Mouse (Mus musculus) mouse trophoblast stem cell (cell line): ENCODE results near the gene Myo7a.

ENCODE experiments used
- in situ Hi-C, 2 experiments: fragments of 300-500 bp; cut with MseI, MboI; formaldehyde crosslinking; loops; 2 replicates in 1 of 2; 3 replicates in 1 of 2; pipeline ENCODE4 v1.15.1; 2025

The Myo7a gene

DNA sequence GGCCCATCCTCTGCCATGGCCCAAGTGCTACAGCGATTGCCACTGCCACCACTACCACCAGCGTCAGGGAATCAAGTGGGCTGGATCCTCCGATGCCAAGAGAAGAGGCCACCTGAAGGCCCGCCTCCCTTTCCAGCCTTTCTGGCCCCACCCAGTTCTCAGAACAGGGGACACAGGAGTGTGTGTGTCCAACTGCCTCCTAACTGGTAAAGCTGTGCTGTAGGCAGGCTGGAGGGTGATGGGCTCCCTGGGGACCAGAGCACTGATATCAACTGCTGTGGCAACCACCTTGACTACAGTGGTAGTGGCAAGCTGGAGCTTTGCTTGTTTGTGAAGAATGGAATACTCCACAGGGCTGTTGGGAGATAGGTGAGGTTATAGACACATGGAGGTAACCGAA, 26.1 kb upstream of the Myo7a start, which contains the start of gene Omp:
TSS of gene Omp (minus strand) at position 101 of the 400 bp plus-strand sequence.
- in situ Hi-C loops = no loop called here

DNA sequence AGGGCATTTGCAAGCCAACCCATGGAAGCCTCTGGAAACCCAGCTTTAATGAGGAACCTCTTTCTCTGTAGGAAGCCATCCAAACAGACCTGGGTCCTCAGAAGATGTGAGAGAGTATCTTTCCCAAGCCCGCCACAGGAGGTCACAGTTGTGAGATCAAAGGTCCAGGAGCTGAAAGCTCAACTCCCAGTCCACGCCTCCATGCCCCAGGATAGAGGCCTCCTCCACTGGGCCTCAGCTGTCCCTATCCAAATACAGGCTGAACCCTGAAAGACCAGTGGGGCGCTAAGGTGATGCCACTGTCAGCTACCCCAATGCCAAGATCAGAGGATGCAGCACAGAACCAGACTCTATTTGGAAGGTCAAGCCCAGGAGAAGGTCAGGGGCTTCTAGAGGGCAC, 23.3 kb upstream of the Myo7a start:
- in situ Hi-C loops = no loop called here

DNA sequence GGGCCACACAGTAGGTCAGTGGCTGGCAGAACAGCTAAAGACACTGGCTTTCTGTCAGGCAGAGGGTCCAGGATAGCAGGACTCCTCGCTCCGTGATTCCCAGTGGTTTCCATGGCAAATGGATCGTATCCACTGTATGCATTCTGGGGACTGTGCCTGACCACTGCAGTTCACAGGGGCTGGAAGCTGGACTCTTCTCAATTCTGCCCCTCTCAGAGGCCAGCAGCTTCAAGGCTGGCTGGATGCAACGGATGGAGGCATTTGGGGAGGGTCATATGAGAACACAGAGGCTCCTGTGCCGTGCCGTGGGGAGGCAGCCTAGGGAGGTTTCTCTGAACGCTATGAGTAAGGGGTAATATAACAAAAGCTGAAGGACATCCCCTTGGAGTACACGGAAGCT, 22.9 kb upstream of the Myo7a start:
- in situ Hi-C loops = no loop called here

DNA sequence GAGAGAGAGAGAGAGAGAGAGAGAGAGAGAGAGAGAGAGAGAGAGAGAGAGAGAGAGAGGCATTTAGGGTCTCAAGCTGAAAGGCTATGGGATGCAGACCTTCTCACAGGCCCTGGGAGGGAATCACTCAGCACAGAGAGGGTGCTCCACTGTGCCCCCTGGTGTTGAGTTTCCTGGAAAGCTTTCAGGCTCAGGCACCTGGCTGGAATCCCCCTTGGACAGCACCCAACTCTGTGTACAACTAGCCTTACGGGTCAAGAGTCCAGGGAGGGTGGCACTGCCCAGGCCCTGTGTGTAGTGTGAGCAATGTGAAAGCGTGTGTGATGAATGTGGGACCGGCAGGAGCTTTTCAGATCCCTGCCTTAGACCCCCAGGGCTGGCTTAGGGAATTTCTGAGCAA, 21.9 kb upstream of the Myo7a start:
- in situ Hi-C loops = no loop called here

DNA sequence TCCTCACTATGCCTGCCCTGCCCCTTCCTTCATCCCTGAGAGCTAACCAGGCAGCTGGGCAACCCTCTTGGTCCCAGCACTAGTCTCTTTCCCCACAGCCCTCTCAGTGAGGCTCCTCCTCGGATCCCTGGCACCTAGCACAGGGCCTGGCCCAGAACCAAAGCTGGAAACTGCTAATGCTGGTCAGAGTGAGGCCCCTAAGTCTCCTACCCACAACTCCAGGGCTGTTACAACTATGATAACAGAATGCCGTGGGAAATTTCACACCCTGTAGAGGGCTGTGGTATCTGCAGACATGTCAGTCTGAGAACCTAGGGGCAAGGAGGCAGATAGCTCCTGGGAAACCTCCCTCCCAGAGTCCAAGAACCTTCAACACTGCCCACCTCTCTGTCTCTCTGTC, 21.3 kb upstream of the Myo7a start:
- in situ Hi-C loops = no loop called here

DNA sequence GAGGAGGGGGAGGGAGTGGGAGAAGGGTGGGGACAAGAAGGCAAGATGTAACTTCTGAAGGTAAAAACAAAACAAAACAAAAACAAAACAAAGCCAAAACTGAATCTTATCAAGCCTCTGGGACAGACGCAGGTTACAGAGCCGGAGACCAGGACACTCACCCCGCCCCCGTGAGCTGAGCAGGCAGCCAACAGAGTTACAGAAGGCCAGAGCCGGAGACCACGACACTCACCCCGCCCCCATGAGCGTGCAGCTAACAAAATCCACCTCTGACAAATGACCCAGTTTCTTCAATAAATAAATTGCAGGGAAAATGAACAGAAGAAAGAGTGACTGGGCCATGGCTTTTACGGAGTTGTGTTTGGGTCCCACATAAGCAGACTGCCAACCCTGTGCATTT, 19.9 kb upstream of the Myo7a start:
- in situ Hi-C loops = no loop called here

DNA sequence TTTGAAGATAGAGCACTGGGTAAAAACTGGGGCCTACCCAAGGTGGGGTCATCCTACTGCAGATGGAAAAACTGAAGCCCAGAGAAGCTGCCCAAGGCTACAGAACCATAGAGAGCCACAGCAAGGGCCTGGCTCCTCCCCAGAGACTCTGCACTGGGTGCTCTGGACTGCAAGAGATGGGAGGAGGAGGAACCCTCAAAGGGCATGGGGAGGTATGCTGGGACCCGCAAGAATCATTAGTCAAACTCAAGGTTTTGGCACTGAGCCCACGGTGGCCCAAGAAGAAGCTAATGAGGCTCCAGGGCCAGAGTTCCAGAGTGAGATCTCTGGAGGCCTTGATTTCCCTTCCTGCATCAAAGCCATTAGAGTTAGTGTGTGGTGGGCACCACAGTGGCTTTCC, 18.7 kb upstream of the Myo7a start:
- in situ Hi-C loops = no loop called here

DNA sequence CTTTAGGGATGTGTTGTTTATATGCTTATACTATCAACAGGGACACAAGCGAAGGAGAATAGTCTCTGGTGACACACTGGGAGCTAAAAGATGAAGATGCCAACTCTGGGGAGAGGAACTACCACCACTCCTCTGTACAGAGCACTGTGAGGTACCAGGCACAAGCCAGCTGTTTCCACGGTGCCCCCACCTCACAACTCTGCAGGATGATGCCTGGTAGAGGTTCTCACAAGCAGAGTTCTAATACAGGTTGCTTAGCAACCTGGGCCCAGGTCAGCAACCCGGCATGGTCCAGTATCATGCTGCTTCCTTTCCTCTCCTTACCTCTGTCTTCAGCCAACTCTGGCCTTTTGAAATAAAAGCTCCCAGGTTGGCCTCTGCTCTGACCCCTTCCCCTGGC, 18.3 kb upstream of the Myo7a start:
- in situ Hi-C loops = no loop called here

DNA sequence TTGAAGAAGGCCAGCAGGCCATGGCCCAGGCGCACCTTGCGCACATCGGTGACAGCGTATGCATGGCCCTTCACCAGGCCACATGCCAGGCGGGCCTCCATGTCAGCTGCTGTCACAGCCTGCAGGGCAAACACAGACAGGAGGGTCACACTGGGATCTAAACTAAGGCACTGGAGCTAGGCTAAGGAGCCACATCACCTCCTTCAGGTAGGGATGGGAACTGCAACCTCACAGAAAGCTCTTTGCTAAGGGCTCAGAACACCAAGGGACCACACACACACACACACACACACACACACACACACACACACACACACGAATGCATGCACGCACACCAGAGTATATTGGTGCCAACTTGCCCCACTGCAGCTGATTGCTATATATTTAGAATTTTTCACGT, 12.4 kb upstream of the Myo7a start:
- in situ Hi-C loops = no loop called here

DNA sequence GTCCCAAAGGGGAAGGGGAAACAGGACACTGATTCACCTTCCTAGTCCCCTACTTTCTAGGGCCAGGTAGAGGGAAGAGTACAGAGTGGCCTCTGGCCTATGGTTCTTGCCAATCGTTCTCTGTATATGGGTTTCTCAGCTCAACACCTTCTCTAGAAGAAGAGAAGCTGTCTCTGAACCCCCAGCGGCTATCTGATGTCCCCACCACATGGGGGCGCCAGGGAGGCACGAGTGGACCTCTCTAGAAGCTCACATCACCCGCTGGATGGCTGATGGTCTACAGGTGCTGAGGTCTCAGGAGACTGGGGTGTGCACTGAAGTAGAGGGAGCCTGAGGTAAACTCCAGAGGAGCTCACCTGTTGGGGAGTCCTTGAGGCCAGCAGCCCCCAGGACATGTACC, 6.1 kb upstream of the Myo7a start:
- in situ Hi-C loops = loop anchor here in 1 of 2 experiments (10.0 kb wide), 2 partner anchors 61 to 141 kb away; no protein-coding TSS in a partner anchor

DNA sequence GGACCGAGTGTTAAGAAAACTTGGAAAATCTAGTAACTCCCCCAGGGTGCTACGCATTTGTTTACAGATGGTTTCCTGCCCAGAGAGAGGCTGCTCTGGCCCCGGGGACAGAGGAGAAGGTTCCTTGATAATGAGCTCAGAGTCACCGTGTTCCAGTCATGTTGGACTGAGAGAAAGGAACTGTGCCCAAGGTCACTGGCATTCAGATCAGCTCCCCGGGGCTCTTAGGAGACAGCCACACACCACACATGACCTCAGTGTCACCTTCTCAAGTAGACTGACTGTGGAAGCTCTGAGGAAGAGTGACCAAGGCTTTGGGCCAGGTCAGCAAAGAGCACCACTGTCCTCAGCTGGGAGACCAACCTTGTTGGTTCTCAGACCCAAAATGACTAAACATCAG, 5.4 kb upstream of the Myo7a start:
- in situ Hi-C loops = loop anchor here in 1 of 2 experiments (10.0 kb wide), 2 partner anchors 60 to 140 kb away; no protein-coding TSS in a partner anchor

DNA sequence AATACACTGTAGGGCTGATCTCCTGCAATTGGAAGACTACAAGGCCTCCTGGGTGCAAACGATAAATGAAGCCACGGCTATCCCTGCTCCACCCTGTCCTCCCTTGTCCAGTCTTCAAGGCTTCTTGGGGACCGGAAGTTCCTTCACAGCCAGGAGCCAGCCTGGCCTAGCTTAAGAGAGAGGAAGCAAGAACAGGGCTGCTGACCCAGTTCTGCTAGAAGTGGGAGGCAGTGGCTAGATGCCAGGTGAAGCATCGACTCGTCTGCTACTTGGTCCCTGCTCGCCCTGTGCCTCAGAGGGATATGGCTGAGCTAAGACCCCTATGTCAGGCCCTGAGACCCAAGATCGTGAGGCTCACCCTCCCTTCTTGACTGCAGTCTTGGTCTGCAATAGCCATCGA, 2.3 kb upstream of the Myo7a start:
- in situ Hi-C loops = loop anchor here in 1 of 2 experiments (10.0 kb wide), 2 partner anchors 57 to 137 kb away; no protein-coding TSS in a partner anchor

DNA sequence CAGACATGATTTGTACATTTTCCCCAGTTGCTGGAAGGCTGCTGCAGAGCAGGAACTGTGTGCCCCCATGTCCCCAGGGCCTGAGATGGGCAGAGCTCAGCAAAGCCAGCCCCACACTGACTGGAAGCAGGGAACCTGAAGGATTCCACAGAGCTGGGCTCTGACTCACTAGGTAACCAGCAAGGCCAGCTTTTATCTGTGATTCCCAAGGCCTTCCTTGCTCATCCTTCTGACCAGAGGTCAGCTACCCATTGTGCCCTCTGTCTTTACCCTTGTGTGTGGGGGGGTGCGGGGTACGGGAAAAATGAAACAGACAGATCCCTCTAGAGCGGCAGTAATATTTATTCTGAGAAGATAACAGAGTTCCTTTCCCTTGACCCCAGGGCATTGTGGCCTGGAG, 1.9 kb upstream of the Myo7a start:
- in situ Hi-C loops = loop anchor here in 1 of 2 experiments (10.0 kb wide), 2 partner anchors 56 to 136 kb away; no protein-coding TSS in a partner anchor

DNA sequence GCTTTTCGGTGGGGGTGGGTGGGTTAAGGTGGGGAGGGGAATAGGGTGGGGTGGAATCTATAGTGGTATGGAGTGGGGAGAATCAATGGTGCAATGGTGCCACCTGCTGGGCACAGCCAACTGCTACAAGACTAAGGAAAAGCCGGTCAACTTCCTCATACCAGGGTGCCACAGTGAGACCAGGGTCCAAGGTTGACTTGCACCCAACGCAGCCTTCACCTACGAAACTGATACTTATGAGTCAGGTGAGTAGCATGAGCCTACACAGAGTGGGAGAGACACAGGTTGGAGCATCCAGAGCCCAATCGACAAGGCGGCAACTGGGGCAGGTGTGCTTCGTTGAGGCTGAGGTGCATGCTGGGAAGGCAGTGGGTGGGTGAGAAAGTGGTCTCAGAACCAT, 1.0 kb upstream of the Myo7a start:
- in situ Hi-C loops = loop anchor here in 1 of 2 experiments (10.0 kb wide), 2 partner anchors 56 to 136 kb away; no protein-coding TSS in a partner anchor

DNA sequence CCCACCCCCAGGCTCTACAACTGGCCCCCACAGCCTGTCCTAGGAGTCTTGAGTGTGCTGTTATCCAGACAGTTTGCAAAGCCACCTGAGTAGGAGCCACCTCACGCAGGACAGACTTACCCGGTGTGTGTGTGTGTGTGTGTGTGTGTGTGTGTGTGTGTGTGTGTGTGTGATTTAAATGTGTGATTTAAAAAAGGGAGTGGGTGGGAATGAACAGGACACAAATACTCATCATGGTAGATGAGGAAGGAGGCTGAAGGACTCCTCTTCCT, 573 bp upstream of the Myo7a start:
- in situ Hi-C loops = loop anchor here in 1 of 2 experiments (10.0 kb wide), 2 partner anchors 55 to 135 kb away; no protein-coding TSS in a partner anchor

DNA sequence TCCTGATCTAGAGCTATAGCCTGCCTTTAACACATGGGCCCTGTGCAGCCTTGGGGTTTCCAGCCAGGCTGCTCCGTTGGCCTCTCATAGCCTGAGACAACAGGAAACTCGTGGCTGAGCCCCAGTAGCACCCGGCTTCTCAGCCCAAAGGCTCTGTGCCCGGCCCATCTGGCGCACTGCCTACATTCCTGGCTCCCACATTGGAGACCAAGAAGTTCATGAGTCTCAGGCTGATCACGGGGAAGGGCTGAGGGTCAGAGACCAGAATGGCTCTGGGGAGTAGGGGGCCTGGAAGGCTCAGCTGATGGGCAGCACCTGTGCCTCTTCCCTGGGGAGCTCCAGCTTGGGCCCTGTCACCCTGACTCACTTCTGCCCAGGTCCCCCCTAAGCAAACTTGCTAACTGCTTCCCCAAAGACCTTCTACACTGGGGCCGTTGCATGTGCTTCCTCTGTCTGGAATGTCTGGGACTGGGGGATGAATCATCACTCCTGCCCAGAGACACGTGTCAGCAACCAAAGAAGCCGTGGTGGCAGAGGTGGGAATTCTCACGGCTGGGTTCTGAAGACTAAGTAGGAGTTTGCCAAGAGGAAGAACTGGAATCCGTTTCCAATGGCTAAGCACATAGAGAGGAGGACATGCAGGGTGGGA, 2.2 kb downstream of the Myo7a start:
- in situ Hi-C loops = no loop called here

DNA sequence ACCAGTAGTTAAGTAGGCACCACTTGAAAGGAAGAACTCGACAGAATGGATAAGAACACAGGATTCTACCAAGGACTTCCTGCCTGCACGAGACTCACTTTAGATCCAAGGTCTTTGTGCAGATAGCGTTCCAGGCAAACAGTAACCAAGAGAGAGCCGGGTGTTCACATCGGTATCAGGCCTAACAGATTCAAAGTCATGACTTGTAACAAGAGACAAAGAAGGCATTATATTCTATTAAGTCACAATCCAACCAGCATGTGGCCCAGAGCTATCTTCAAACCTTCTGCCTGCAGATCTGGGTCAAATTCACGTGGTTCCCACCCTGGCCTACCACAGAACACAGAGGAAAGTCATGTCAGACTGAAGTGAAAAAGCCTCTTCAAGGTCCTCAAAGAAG, 4.7 kb downstream of the Myo7a start:
- in situ Hi-C loops = no loop called here

DNA sequence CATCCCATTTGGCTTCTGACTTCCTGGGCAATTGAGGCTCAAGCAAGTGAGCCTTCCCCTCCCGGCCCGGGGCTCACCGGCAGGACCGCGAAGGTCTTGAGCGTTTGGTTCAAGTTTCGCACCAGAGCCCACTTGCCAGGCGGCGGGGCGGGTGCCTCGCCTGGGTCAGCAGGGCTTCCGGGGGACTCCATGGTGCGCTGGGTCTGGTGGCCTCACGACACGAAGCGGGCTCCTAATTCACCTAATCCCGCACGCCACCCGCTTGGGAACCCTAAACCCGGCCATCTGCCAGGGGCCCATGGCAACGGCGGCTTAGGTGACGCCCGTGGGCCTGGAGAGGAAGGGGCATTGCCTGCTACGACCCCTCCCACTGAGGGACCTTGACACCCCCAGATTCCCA, 8.1 kb downstream of the Myo7a start:
- in situ Hi-C loops = no loop called here

DNA sequence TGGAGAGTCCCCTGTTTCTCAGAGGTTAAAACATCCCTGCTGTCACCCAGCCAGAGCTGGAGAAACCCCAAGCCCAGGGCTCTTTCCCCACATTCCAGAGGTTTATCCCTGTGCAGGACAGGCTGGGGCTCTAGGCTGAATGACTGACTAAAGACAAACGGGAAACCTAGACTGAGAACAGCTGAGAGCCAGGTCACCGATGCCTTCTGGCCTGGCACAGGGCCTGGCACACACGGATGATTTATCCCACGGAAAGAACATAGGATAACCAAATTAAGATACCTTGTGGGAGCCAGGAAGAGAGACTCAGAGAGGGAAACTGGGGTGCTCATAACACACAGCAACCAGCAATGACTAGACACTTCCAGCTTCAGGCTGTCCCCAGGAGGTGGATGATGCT, 9.6 kb downstream of the Myo7a start:
- in situ Hi-C loops = no loop called here

DNA sequence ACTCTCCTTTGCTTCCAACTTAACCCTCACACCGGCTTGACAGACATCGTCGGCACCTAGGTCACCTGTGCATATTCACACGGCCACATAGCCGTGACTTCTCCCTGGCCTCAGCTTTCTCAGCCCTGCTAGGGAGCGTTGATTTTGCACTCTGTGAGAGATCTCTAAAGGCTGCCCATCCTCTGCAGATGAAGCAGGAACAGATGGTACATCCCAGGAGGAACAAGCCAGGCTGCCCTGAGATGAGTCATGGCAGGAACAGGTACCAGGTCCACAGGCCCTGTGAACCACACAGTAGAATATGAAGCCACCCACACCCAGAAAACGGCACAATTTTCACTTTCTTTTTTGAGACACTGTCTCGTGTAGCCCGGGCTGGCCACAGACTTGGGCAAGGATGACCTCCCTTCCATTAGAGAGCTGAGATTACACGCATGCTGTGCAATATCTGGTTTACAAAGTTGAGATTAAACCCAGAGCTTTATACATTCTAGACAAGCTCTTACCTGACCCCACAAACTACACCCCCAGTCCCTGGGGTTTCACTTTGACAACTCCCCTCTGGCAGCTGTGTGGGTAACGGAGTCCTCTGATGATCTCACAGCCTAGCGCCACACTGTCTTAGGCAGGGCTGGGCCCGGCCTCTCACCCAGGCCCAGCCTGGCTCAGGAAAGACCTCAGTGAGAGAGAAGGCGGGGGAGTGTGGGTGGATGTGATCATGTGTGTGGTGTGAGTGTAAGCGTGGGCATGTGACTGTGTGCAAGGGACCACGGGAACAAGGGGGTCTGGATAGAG, 10.5 kb downstream of the Myo7a start:
- in situ Hi-C loops = no loop called here

DNA sequence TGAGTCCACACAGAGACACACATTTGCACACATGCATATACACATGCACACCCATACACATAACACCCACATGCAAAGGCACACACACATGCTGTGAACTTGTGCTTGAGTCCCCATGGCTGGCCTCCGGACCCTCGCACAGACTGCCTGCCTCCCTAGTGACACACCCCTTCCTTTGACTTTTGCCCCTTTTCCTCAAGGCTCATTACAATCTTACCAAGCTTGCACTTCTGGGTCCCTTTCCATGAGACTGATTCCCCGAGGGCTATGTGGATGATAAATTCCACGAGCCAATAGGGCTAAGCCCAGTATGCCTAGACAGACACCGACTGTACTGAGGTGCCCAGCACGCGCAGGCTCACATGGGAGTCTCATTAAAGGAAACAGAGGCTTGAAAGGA, 13.1 kb downstream of the Myo7a start:
- in situ Hi-C loops = no loop called here

DNA sequence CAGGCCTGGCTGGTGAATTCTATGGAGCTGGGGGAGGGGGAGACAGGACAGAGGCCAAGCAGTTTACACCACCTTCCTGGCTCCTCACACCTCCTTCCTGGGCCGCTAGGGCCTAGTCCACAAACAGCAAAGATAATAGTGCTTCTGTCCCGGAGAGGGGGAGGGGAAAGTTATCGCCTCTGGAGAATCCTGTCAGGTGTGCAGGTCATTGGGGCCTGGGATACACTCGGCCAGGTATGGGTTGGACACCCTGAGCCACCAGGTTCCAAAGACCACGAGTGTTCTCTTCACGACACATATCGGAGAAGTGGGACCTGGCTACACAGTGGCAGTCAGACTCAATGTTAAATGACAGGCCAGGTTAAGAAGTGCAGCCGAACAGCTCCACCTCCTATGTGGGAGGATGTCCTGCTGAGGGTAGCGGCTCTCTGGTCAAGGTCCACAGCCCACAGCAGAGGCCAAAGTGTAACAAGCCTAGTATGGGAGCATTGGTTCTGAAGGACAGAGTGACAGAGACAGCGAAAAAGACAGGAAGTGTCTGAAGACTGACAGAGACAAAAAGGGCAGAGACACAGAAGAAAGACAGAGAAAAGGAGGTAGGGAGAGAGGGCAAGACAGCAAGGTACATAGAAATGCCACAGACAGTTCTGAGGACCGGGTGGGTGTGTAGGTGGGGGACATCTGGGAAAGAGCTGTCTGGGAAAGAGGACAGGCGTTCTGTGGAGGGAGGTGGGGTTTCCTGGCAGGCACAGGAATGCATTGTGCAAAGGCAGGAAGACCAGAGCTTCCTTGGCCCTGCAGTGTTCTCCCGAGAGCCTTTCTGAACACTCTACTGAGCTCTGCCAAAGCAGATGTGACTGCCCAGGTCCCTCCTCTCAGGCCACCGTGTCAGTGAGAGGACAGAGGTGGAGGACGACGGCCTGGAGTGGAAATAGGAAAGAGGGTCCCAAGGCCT, 14.6 kb downstream of the Myo7a start:
- in situ Hi-C loops = no loop called here
